Mouse (Mus musculus) small intestine, adult 2 months (tissue): ENCODE results near the gene Emc3.

ENCODE experiments used
- CTCF ChIP-seq: fragments of 200-500 bp; IDR thresholded peaks from 2 replicates; pipeline ENCODE4 v1.5.1; 2012; ENCODE audit warnings: low read depth, mild to moderate bottlenecking, control low read depth, inconsistent platforms, low read length, moderate library complexity, mixed read lengths; ENCODE audit not compliant: insufficient replicate concordance, insufficient read length; ENCODE audit errors: extremely low read depth
- POLR2A ChIP-seq: fragments of 200-500 bp; IDR thresholded peaks from 2 replicates; pipeline ENCODE4 v1.6.1; 2012; ENCODE audit warnings: low read depth, mild to moderate bottlenecking, control low read depth, inconsistent platforms, low read length, moderate library complexity

DNA sequence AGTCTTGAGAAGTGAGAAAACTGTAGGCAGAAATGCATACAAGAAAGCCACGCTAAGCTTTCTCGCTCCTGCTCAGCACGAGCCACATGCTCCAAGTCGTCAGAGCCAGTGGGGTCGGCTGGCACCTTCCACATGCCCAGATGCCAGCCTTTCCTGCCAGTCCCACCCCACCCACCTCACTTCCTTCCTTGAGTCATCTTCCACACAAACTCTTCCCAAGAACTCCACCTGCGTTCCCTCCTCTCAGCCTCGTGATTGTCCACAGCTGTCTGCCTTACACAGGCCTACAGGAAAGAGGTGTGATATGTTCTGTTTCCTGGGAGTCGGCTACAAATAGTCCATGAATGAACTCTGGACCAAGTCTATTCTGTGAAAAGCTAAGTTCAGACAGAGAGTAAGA lies 8.0 kb downstream of the Emc3 start:
- TF ChIP-seq CTCF (no peak), POLR2A (no peak)
